Comparison of ENCODE assay signal across 31 mouse cellular contexts in genomic region chr12:99601841-99602240, GRCm38 (mm10).
"Had no signal": no experiment of that assay in that cellular context is flagged by ENCODE, and none has a peak within 500 bp of the region (broad histone marks: within the 10 kb centered on the region; RNA-seq: fewer than 3 reads in every experiment).

No protein-coding gene starts in this region.

- H3K9ac ChIP-seq: limb, embryonic 12.5 days; limb, embryonic 13.5 days; limb, embryonic 15.5 days; liver, embryonic 12.5 days; liver, embryonic 13.5 days; liver, embryonic 14.5 days; liver, embryonic 15.5 days; liver, postnatal 0 days; lung, embryonic 14.5 days; lung, embryonic 15.5 days; midbrain, embryonic 12.5 days; midbrain, embryonic 13.5 days; midbrain, embryonic 15.5 days; neural tube, embryonic 12.5 days; neural tube, embryonic 13.5 days had no signal

- H3K27ac ChIP-seq: limb, embryonic 13.5 days; limb, embryonic 15.5 days; liver, embryonic 12.5 days; liver, embryonic 13.5 days; liver, embryonic 14.5 days; liver, embryonic 15.5 days; lung, embryonic 15.5 days; macrophage; midbrain, embryonic 10.5 days; midbrain, embryonic 12.5 days; midbrain, embryonic 13.5 days; midbrain, embryonic 15.5 days; neural tube, embryonic 12.5 days; neural tube, embryonic 13.5 days had no signal

- H3K4me2 ChIP-seq: limb, embryonic 12.5 days; limb, embryonic 13.5 days; limb, embryonic 15.5 days; liver, embryonic 11.5 days; liver, embryonic 12.5 days; liver, embryonic 13.5 days; liver, embryonic 15.5 days; lung, embryonic 14.5 days; midbrain, embryonic 11.5 days; midbrain, embryonic 12.5 days; midbrain, embryonic 13.5 days; midbrain, embryonic 15.5 days; neural tube, embryonic 12.5 days; neural tube, embryonic 13.5 days had no signal

- DNase-seq: left cerebral cortex, postnatal 4 days; liver; liver, embryonic 13.5 days; liver, postnatal 0 days; lung, adult 18-20 months; lung, adult 2 months; lung, postnatal 14 days; lung, postnatal 36 days; lung, postnatal 4 days; midbrain, embryonic 14.5 days had no signal

- H3K4me1 ChIP-seq: liver, embryonic 12.5 days; liver, embryonic 13.5 days; liver, embryonic 15.5 days; midbrain, embryonic 10.5 days; midbrain, embryonic 12.5 days; neural tube, embryonic 12.5 days; neural tube, embryonic 13.5 days had no signal

- ATAC-seq: liver, embryonic 12.5 days; liver, postnatal 0 days; lung, postnatal 0 days; midbrain, embryonic 13.5 days; midbrain, embryonic 15.5 days; midbrain, embryonic 16.5 days had no signal

- H3K4me3 ChIP-seq: limb, embryonic 12.5 days; limb, embryonic 13.5 days; limb, embryonic 15.5 days; liver, embryonic 12.5 days; liver, embryonic 13.5 days; liver, embryonic 15.5 days; lung, embryonic 15.5 days; megakaryocyte, embryonic 14.5 days; midbrain, embryonic 10.5 days; midbrain, embryonic 12.5 days; midbrain, embryonic 13.5 days; midbrain, embryonic 15.5 days; myocyte; neural tube, embryonic 12.5 days; neural tube, embryonic 13.5 days had no signal

- H3K36me3 ChIP-seq: limb, embryonic 12.5 days; limb, embryonic 13.5 days; limb, embryonic 15.5 days; liver, embryonic 12.5 days; liver, embryonic 13.5 days; liver, embryonic 15.5 days; lung, embryonic 15.5 days; midbrain, embryonic 10.5 days; midbrain, embryonic 12.5 days; midbrain, embryonic 13.5 days; midbrain, embryonic 15.5 days; neural tube, embryonic 12.5 days; neural tube, embryonic 13.5 days had no signal

- H3K9me3 ChIP-seq: limb, embryonic 12.5 days; limb, embryonic 13.5 days; limb, embryonic 15.5 days; liver, embryonic 12.5 days; liver, embryonic 13.5 days; liver, embryonic 15.5 days; lung, embryonic 15.5 days; midbrain, embryonic 10.5 days; midbrain, embryonic 12.5 days; midbrain, embryonic 13.5 days; midbrain, embryonic 15.5 days; neural tube, embryonic 12.5 days; neural tube, embryonic 13.5 days had no signal

- H3K27me3 ChIP-seq: limb, embryonic 12.5 days; limb, embryonic 13.5 days; limb, embryonic 15.5 days; liver, embryonic 12.5 days; liver, embryonic 13.5 days; liver, embryonic 15.5 days; lung, embryonic 15.5 days; midbrain, embryonic 12.5 days; midbrain, embryonic 13.5 days; midbrain, embryonic 15.5 days; neural tube, embryonic 12.5 days; neural tube, embryonic 13.5 days had no signal
